Mouse (Mus musculus): ENCODE measurements at regions not wholly inside any gene's neighbourhood (a gene's known extent, or its start where the extent isn't known, plus 50 kb on each side); places are given as distances from the start of the nearest gene placed in this dataset.

- no peak for DNase-seq
Measured at GRCm38 (mm10) chr9:83326437-83327086, 114.4 kb downstream of the Lca5 start.

GRCm38 (mm10) chr9:83325910-83326309, 115.0 kb downstream of the Lca5 start:
- no peak for DNase-seq

- no peak for DNase-seq
Measured at GRCm38 (mm10) chr9:83324336-83324735, 116.6 kb downstream of the Lca5 start.

- no peak for DNase-seq
Measured at GRCm38 (mm10) chr9:83322991-83323583, 117.8 kb downstream of the Lca5 start.

- no peak for DNase-seq
Measured at GRCm38 (mm10) chr9:83321793-83322192, 119.1 kb downstream of the Lca5 start.

GRCm38 (mm10) chr9:83320834-83321233, 120.1 kb downstream of the Lca5 start:
- DNase-seq = no peak

- no peak for DNase-seq
Measured at GRCm38 (mm10) chr9:83316818-83317162, 124.1 kb downstream of the Lca5 start.

GRCm38 (mm10) chr9:83315941-83316817, 124.7 kb downstream of the Lca5 start:
- DNase-seq = no peak

GRCm38 (mm10) chr9:83308771-83309170, 132.2 kb downstream of the Lca5 start:
- no peak for DNase-seq

- no peak for DNase-seq
Measured at GRCm38 (mm10) chr9:83308092-83308491, 132.8 kb downstream of the Lca5 start.

GRCm38 (mm10) chr9:83307349-83307938, 133.5 kb downstream of the Lca5 start:
- no peak for DNase-seq

- no peak for DNase-seq
Measured at GRCm38 (mm10) chr9:83304925-83305324, 136.0 kb downstream of the Lca5 start.

- DNase-seq = no peak
Measured at GRCm38 (mm10) chr9:83300500-83300899, 140.4 kb downstream of the Lca5 start.

- no peak for DNase-seq
Measured at GRCm38 (mm10) chr9:83300044-83300443, 140.9 kb downstream of the Lca5 start.

- DNase-seq = no peak
Measured at GRCm38 (mm10) chr9:83299623-83300022, 141.3 kb downstream of the Lca5 start.

- no peak for DNase-seq
Measured at GRCm38 (mm10) chr9:83295453-83295852, 145.5 kb downstream of the Lca5 start.

GRCm38 (mm10) chr9:83294441-83294840, 146.5 kb downstream of the Lca5 start:
- no peak for DNase-seq

- no peak for DNase-seq
Measured at GRCm38 (mm10) chr9:83284097-83284496, 137.6 kb upstream of the Hmgn3 start.

- no peak for DNase-seq
Measured at GRCm38 (mm10) chr9:83283662-83284061, 137.2 kb upstream of the Hmgn3 start.

GRCm38 (mm10) chr9:83283249-83283648, 136.8 kb upstream of the Hmgn3 start:
- no peak for DNase-seq

GRCm38 (mm10) chr9:83277791-83278190, 131.3 kb upstream of the Hmgn3 start:
- DNase-seq = no peak

GRCm38 (mm10) chr9:83277356-83277755, 130.9 kb upstream of the Hmgn3 start:
- peak; percentile 11 to 59 for DNase-seq

GRCm38 (mm10) chr9:83276291-83276690, 129.8 kb upstream of the Hmgn3 start:
- no peak for DNase-seq
